In genomic region chr11:100613241-100613640, GRCm38 (mm10) we compare ENCODE assay signal across 13 mouse cellular contexts. TPM values are rescaled to one million over a fixed set of nuclear protein-coding genes. Genes with fewer than 3 reads are reported as not detected.
DNase-seq lines count a peak whose midpoint lies in the region; ATAC-seq and TF ChIP-seq lines count a peak whose summit lies in the region.
"Had no signal": no experiment of that assay in that cellular context is flagged by ENCODE, and none has a peak within 500 bp of the region (broad histone marks: within the 10 kb centered on the region; RNA-seq: fewer than 3 reads in every experiment).

No protein-coding gene starts in this region.

- no peak overlapping the region for H3K27ac ChIP-seq in limb, embryonic 14.5 days (replicated peaks; ENCODE audit: low read depth, low read length)
- H3K27ac ChIP-seq in limb, embryonic 10.5 days, result no peak overlapping the region
- H3K27ac ChIP-seq: liver, embryonic 14.5 days had no signal

- H3K9ac ChIP-seq in limb, embryonic 14.5 days (ENCODE audit: low read depth, low read length, severe bottlenecking), result no peak overlapping the region
- H3K9ac ChIP-seq: liver, embryonic 14.5 days had no signal

- TF ChIP-seq POLR2A in limb, embryonic 14.5 days (IDR thresholded peaks at IDR 0.05; ENCODE audit: borderline replicate concordance, extremely low read depth, insufficient read depth, insufficient read length), result no peak

- 92% methylated on average over 3 of the region's 3 CpGs for WGBS in limb, embryonic 14.5 days
- 91% methylated on average over 3 of the region's 3 CpGs for WGBS in limb, embryonic 10.5 days

- no peak overlapping the region for H3K4me3 ChIP-seq in limb, embryonic 14.5 days (replicated peaks; ENCODE audit: low read length)
- H3K4me3 ChIP-seq in limb, embryonic 10.5 days, result no peak overlapping the region

- no peaks in the 10 kb centered on the region for H3K27me3 ChIP-seq in limb, embryonic 14.5 days (ENCODE audit: control insufficient read depth, insufficient read depth, low read length)
- no peaks in the 10 kb centered on the region for H3K27me3 ChIP-seq in limb, embryonic 10.5 days (ENCODE audit: low read depth, poor library complexity, severe bottlenecking)

- H3K9me3 ChIP-seq in limb, embryonic 14.5 days (ENCODE audit: control insufficient read depth, low read length), result no peaks in the 10 kb centered on the region
- H3K9me3 ChIP-seq in limb, embryonic 10.5 days (replicated peaks), result no peaks in the 10 kb centered on the region

- peak; percentile 50 for DNase-seq in embryo, embryonic 10 days (ENCODE audit: low spot score)
- DNase-seq in embryo, embryonic 9.5 days (ENCODE audit: extremely low spot score), result no peak
- peak; percentile 58 for DNase-seq in limb, embryonic 14.5 days (ENCODE audit: low spot score)
- DNase-seq in limb, embryonic 10.5 days (ENCODE audit: low spot score), result no peak
- DNase-seq in NIH3T3 (ENCODE audit: low read depth), result peak; percentile 71
- DNase-seq in naive thymus-derived CD4-positive, alpha-beta T cell, adult 2 months (ENCODE audit: low read depth), result peak; percentile 34
- no peak for DNase-seq in gastrocnemius, postnatal 4 days (ENCODE audit: low spot score in 2 of 2)
- no peak for DNase-seq in thymus, postnatal 36 days
- DNase-seq: kidney, adult 18-20 months; spleen, adult 18-20 months; thymus, postnatal 25 days had no signal

- H3K4me2 ChIP-seq in limb, embryonic 14.5 days (replicated peaks; ENCODE audit: low read depth, low read length, severe bottlenecking), result no peak overlapping the region

- peaks cover 8% of the 10 kb centered on the region; the same call in 1 of the 2 replicates for H3K4me1 ChIP-seq in limb, embryonic 14.5 days (ENCODE audit: control insufficient read depth, insufficient read depth, low read length)
- peaks cover 8% of the 10 kb centered on the region for H3K4me1 ChIP-seq in limb, embryonic 10.5 days

- no peak for ATAC-seq in limb, embryonic 14.5 days (ENCODE audit: low FRiP score, low read depth)
- ATAC-seq: activated CD4-positive, CD25-positive, alpha-beta regulatory T cell, adult 4 months had no signal

- H3K36me3 ChIP-seq in limb, embryonic 14.5 days (ENCODE audit: control insufficient read depth, insufficient read depth, low read length), result peaks cover 14% of the 10 kb centered on the region
- peaks cover 56% of the 10 kb centered on the region for H3K36me3 ChIP-seq in limb, embryonic 10.5 days

RNA-seq across cellular contexts. Expression of gene Nkiras2, which starts 5.8 kb away (rescaled TPM):
- 68.7 and 90.5 TPM in 2 replicates for polyA plus RNA-seq in limb, embryonic 14.5 days (2012; rRNA removed)
- polyA plus RNA-seq in limb, embryonic 14.5 days (2014; fragmentation: Nextera tagmentation; extraction: Ambion mirVana), result 76.4 and 82.9 TPM in 2 replicates
- 86.2 and 95.5 TPM in 2 replicates for polyA plus RNA-seq in limb, embryonic 10.5 days (2016; fragmentation: Nextera tagmentation; extraction: Ambion mirVana)
- 10 to 100 TPM; 42.5 to 43.7 TPM for total RNA-seq in gastrocnemius, postnatal 4 days (2021)

RNA-seq across cellular contexts. Expression of gene Dnajc7, which starts 6.7 kb away (rescaled TPM):
- polyA plus RNA-seq in limb, embryonic 14.5 days (2012; rRNA removed), result 179 and 225 TPM in 2 replicates
- polyA plus RNA-seq in limb, embryonic 14.5 days (2014; fragmentation: Nextera tagmentation; extraction: Ambion mirVana), result 73.3 and 74.1 TPM in 2 replicates
- polyA plus RNA-seq in limb, embryonic 10.5 days (2016; fragmentation: Nextera tagmentation; extraction: Ambion mirVana), result 256 and 281 TPM in 2 replicates
- total RNA-seq in gastrocnemius, postnatal 4 days (2021), result 100 to 1,000 TPM; 192 to 239 TPM

RNA-seq across cellular contexts. Expression of gene Cnp, which starts 38.5 kb away (rescaled TPM):
- 15.9 and 17.0 TPM in 2 replicates for polyA plus RNA-seq in limb, embryonic 14.5 days (2012; rRNA removed)
- polyA plus RNA-seq in limb, embryonic 14.5 days (2014; fragmentation: Nextera tagmentation; extraction: Ambion mirVana), result 21.3 and 26.0 TPM in 2 replicates
- polyA plus RNA-seq in limb, embryonic 10.5 days (2016; fragmentation: Nextera tagmentation; extraction: Ambion mirVana), result 13.1 and 23.0 TPM in 2 replicates
- 10 to 100 TPM; 33.3 to 38.3 TPM for total RNA-seq in gastrocnemius, postnatal 4 days (2021)

Comparison
In these comparisons a context has a peak if more than half of its experiments do, and no peak if none do; other contexts are left out.
1. DNase-seq: peak in embryo, embryonic 10 days (single experiment), limb, embryonic 14.5 days (single experiment), NIH3T3 (single experiment) and naive thymus-derived CD4-positive, alpha-beta T cell, adult 2 months (single experiment); none in embryo, embryonic 9.5 days (single experiment), limb, embryonic 10.5 days (single experiment), gastrocnemius, postnatal 4 days (0 of 2) and thymus, postnatal 36 days (0 of 2).